Mouse (Mus musculus) C3H10T1/2 (cell line): ENCODE results near the gene Olfr770. TPM values are rescaled to one million over a fixed set of nuclear protein-coding genes. Genes with fewer than 3 reads are reported as not detected.

Experiments
- polyA plus RNA-seq, 2 experiments: library from polyadenylated mRNA; unstranded; fragments of >200 nt; fragmentation: generic; extraction: Trizol; gene quantifications; one replicate each; pipeline ENCODE4 v1.2.1; 2012; ENCODE audit warnings: missing spikeins in 2 of 2

Gene Olfr770
- not detected for polyA plus RNA-seq

DNA sequence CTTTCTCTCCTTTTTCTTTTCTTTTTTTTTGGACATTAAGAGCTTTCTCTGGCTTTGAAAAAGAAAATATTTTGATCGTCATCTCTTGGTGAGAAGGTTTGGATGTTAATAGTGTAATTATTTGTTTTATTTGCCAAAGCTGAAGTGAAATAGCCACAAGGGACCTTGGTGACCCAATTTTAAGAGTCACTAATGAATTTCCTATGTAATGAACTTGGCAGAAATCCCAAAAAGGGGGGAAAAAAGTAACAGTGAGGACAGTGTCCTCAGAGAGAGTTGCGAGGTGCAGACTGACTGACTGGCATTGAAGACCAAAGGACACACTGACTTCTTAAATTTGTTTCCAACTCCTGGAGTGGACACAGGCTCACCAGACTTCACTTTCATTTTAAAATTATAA lies at the start of gene Olfr770:
Olfr770 (minus strand) TSS at position 101 of the 400 bp plus-strand sequence.

DNA sequence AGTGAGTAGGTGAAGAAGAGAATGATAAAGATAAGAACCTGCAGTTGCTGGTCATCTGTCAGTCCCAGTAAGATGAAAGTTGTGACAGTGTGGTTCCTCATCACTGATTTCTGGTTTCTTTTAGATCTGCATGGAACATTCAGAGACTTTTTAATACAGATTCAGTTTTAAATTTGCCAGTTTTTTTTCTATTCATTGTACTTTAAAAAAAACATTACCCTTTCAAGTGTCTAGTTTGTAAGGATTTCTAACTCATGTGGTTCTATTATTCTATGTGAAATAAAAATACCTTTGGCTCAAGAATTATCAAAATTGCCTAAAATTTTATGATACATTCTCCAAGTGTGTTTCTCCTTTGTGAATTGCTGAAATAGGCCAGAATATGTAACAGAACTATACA lies 48.5 kb upstream of the Olfr770 start, which contains the start of gene Olfr773:
Olfr773 (minus strand) TSS at position 101 of the 400 bp plus-strand sequence.

DNA sequence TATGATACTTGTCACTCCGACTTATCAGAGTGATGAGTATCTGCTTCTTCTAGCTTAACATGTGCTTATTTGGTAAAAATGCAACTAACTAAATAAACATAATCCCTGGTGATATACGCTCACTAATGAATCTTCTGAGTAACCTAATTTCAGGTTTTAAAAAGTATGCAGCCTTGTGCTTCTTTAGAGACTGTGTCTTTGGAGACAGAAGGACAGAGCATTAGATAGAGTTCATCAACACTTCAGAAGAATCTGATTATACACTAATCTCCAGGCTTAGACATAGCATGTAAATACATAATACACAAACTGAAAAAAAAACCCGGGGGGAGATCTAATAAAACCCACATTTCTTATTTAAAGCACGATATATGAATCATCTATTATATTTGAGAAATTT lies 39.0 kb upstream of the Olfr770 start, which contains the start of gene Olfr772:
Olfr772 (minus strand) TSS at position 101 of the 400 bp plus-strand sequence.

DNA sequence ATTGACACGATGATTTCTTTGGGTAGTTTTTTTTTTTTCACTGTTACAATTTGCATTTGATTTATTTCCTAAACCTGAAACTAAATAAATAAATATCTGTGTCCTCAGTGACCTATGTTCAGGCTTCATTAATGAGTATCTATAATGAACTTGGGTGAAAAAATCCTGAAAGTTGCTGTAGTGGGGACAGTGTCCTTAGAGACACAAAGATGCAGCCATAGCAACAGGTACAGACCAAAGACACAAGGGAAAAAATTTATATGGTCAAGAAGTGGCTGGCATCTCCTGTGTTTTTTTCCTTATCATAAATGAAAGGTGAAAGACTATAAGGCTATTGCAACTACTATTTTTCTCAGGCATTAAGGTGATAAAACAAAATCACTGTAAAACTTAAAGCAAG lies 25.9 kb upstream of the Olfr770 start, which contains the start of gene Olfr771:
Olfr771 (minus strand) TSS at position 101 of the 400 bp plus-strand sequence.

DNA sequence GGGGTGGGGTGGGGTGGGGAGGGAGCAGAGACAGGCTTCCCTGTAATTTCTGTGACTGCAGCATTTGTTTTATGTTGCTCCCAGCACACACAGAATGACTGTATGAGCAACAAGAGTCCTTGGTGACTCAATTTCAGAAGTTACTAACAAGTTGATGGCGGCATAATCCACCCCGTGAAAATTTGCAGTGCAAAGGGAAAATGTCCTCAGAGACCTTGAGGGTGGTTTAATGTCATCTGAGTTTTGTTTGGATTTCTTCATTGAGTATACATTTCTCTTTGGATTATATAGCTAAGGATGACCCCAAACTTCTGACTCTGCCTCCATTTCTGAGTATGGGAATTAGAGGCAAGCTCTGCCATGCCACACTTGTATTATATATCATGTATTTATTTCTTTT lies 21.0 kb downstream of the Olfr770 start, which contains the start of gene Olfr769:
Olfr769 (minus strand) TSS at position 101 of the 400 bp plus-strand sequence.

DNA sequence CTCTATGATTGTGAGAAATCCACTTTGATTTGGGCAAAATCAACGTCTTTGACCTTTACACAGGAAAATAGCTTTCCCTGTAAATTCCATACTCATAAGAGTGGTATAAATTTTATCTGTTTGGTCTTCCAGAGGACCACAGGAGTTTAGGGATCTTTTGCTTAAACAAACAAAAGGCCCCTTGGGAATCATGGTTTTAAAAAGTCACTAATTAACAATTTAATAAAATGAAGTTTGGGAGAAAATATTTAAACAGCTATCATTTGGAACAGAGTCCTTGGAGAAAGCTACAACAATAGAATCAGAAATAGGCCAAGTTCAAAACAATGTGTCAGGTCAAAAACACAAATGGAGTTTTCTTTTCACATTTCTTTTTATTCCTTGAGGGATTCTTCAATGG lies 39.5 kb downstream of the Olfr770 start, which contains the start of gene Olfr768:
Olfr768 (minus strand) TSS at position 101 of the 400 bp plus-strand sequence.

DNA sequence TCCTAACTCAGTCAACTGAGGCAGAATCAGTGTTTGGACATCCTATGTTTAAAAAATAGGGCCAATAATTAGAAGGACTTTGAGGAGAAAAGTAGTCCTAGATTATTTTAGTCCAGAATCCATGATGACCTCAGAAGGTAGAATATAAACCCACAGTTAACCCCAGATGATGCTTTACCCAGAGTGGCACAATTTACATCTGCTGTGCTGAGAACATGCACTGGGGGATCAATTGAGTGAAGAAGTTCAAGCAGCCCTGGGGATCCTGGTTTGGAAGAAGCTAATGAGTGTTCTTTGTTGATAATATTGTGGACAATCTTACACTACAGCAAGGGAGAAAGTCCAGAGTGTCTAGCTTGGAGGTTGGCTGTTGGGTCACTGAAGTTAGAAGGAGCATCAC lies 56.0 kb downstream of the Olfr770 start, which contains the start of gene Olfr767:
Olfr767 (minus strand) TSS at position 101 of the 400 bp plus-strand sequence.

Other genes starting within 250 kb of the Olfr770 start
- gene Gdf11, start 247.3 kb downstream of the Olfr770 start, polyA plus RNA-seq, result 10 to 100 TPM in 1 of 2 experiments, 1 to 10 TPM in 1; 4.7 to 18.4 TPM
- 1,000 to 10,000 TPM; 1,350 to 2,032 TPM for gene Cd63, start 238.0 kb downstream of the Olfr770 start, polyA plus RNA-seq
- gene Rdh5, start 216.1 kb downstream of the Olfr770 start, polyA plus RNA-seq, result 10 to 100 TPM in 1 of 2 experiments, 1 to 10 TPM in 1; 6.5 to 25.9 TPM
- gene Bloc1s1, start 215.0 kb downstream of the Olfr770 start, polyA plus RNA-seq, result 100 to 1,000 TPM; 303 to 605 TPM
- gene Itga7, start 205.2 kb downstream of the Olfr770 start, polyA plus RNA-seq, result 1 to 10 TPM; 1.4 to 1.7 TPM
- gene Mettl7b, start 178.0 kb downstream of the Olfr770 start, polyA plus RNA-seq, result under 1 TPM in 1 of 2 experiments, not detected in 1; 0.59 TPM
- gene Olfr9, start 149.6 kb downstream of the Olfr770 start, polyA plus RNA-seq, result not detected
- gene Olfr763, start 128.2 kb downstream of the Olfr770 start, polyA plus RNA-seq, result not detected
- not detected for gene Olfr764-ps1, start 99.1 kb downstream of the Olfr770 start, polyA plus RNA-seq
- gene Olfr765, start 89.0 kb downstream of the Olfr770 start, polyA plus RNA-seq, result not detected
- gene Olfr766-ps1, start 70.0 kb downstream of the Olfr770 start, polyA plus RNA-seq, result not detected
- not detected for gene Olfr767, start 56.1 kb downstream of the Olfr770 start, polyA plus RNA-seq
- gene Olfr768, start 39.6 kb downstream of the Olfr770 start, polyA plus RNA-seq, result not detected
- gene Olfr769, start 21.1 kb downstream of the Olfr770 start, polyA plus RNA-seq, result not detected
- not detected for gene Olfr771, start 25.8 kb upstream of the Olfr770 start, polyA plus RNA-seq
- not detected for gene Olfr772, start 38.9 kb upstream of the Olfr770 start, polyA plus RNA-seq
- not detected for gene Olfr773, start 48.4 kb upstream of the Olfr770 start, polyA plus RNA-seq
- gene Olfr774, start 97.2 kb upstream of the Olfr770 start, polyA plus RNA-seq, result not detected
- not detected for gene Olfr775, start 109.4 kb upstream of the Olfr770 start, polyA plus RNA-seq
- not detected for gene Olfr776, start 120.1 kb upstream of the Olfr770 start, polyA plus RNA-seq
- not detected for gene Olfr777, start 132.5 kb upstream of the Olfr770 start, polyA plus RNA-seq
- not detected for gene Olfr780, start 179.1 kb upstream of the Olfr770 start, polyA plus RNA-seq
- gene Olfr781, start 189.9 kb upstream of the Olfr770 start, polyA plus RNA-seq, result not detected
- not detected for gene Olfr782, start 209.9 kb upstream of the Olfr770 start, polyA plus RNA-seq
- gene Olfr784, start 245.1 kb upstream of the Olfr770 start, polyA plus RNA-seq, result under 1 TPM in 1 of 2 experiments, not detected in 1; 0.02 TPM